Mouse (Mus musculus): Measurements from ENCODE around the gene Nrip1. TPM values are rescaled to one million over a fixed set of nuclear protein-coding genes. Genes with fewer than 3 reads are reported as not detected.

Nrip1 gene
- total and polyA plus RNA-seq, 2 experiments from 2014 or later, result 34.8 to 40.9 TPM

GRCm38 (mm10) chr16:76281850-76282249 is 91.8 kb downstream of the Nrip1 start:
- Histone ChIP-seq H3K4me2 (ENCODE audit: low read depth) (no peak overlapping the region), H3K4me3 (ENCODE audit: low read depth, low read length) (no peak overlapping the region), H3K9me3 (ENCODE audit: low read length) (no peaks in the 10 kb centered on the region), H3K27me3 (ENCODE audit: insufficient read depth, low read length) (no peaks in the 10 kb centered on the region), H3K27ac (ENCODE audit: low read depth, low read length) (no peak overlapping the region), H3K36me3 (ENCODE audit: insufficient read depth) (no peaks in the 10 kb centered on the region), H3K4me1 (ENCODE audit: insufficient read depth) (no peaks in the 10 kb centered on the region), H3K9ac (no peak overlapping the region)
- ATAC-seq, result no peak
- DNase-seq, result no peak
- no peak for TF ChIP-seq CTCF (IDR thresholded peaks at IDR 0.05; ENCODE audit: low read depth)
- 85% methylated on average over 6 of the region's 6 CpGs for WGBS

- Histone ChIP-seq H3K27me3 (ENCODE audit: insufficient read depth, low read length) (no peaks in the 10 kb centered on the region), H3K9ac (no peak overlapping the region), H3K4me1 (ENCODE audit: insufficient read depth) (no peaks in the 10 kb centered on the region), H3K4me2 (ENCODE audit: low read depth) (no peak overlapping the region), H3K9me3 (ENCODE audit: low read length) (no peaks in the 10 kb centered on the region), H3K36me3 (ENCODE audit: insufficient read depth) (no peaks in the 10 kb centered on the region), H3K4me3 (ENCODE audit: low read depth, low read length) (no peak overlapping the region), H3K27ac (ENCODE audit: low read depth, low read length) (no peak overlapping the region)
- no peak for ATAC-seq
- no peak for TF ChIP-seq CTCF (IDR thresholded peaks at IDR 0.05; ENCODE audit: low read depth)
- 92% methylated on average over 8 of the region's 8 CpGs for WGBS
- DNase-seq, result no peak
These were observed 93.3 kb downstream of the Nrip1 start for GRCm38 (mm10) chr16:76280365-76280764.

GRCm38 (mm10) chr16:76276271-76276670 is 97.4 kb downstream of the Nrip1 start:
- 85% methylated on average over 3 of the region's 3 CpGs for WGBS
- no peak for DNase-seq
- no peak for TF ChIP-seq CTCF (IDR thresholded peaks at IDR 0.05; ENCODE audit: low read depth)
- no peak overlapping the region for H3K4me2 ChIP-seq (ENCODE audit: low read depth)
- no peaks in the 10 kb centered on the region for H3K27me3 ChIP-seq (ENCODE audit: insufficient read depth, low read length)
- no peak overlapping the region for H3K9ac ChIP-seq
- H3K27ac ChIP-seq (ENCODE audit: low read depth, low read length), result no peak overlapping the region
- H3K4me3 ChIP-seq (ENCODE audit: low read depth, low read length), result no peak overlapping the region
- ATAC-seq, result no peak
- H3K4me1 ChIP-seq (ENCODE audit: insufficient read depth), result no peaks in the 10 kb centered on the region
- H3K9me3 ChIP-seq (ENCODE audit: low read length), result no peaks in the 10 kb centered on the region
- H3K36me3 ChIP-seq (ENCODE audit: insufficient read depth), result no peaks in the 10 kb centered on the region

GRCm38 (mm10) chr16:76275584-76275983 is 98.0 kb downstream of the Nrip1 start:
- no peak overlapping the region for H3K9ac ChIP-seq
- no peaks in the 10 kb centered on the region for H3K36me3 ChIP-seq (ENCODE audit: insufficient read depth)
- ATAC-seq (no peak), DNase-seq (no peak)
- H3K4me3 ChIP-seq (ENCODE audit: low read depth, low read length), result no peak overlapping the region
- H3K27me3 ChIP-seq (ENCODE audit: insufficient read depth, low read length), result no peaks in the 10 kb centered on the region
- WGBS, result 87% methylated on average over 3 of the region's 3 CpGs
- H3K4me1 ChIP-seq (ENCODE audit: insufficient read depth), result no peaks in the 10 kb centered on the region
- H3K9me3 ChIP-seq (ENCODE audit: low read length), result no peaks in the 10 kb centered on the region
- no peak overlapping the region for H3K27ac ChIP-seq (ENCODE audit: low read depth, low read length)
- no peak for TF ChIP-seq CTCF (IDR thresholded peaks at IDR 0.05; ENCODE audit: low read depth)
- H3K4me2 ChIP-seq (ENCODE audit: low read depth), result no peak overlapping the region

- Histone ChIP-seq H3K4me3 (ENCODE audit: low read depth, low read length) (no peak overlapping the region), H3K9ac (no peak overlapping the region), H3K36me3 (ENCODE audit: insufficient read depth) (no peaks in the 10 kb centered on the region), H3K9me3 (ENCODE audit: low read length) (no peaks in the 10 kb centered on the region), H3K27me3 (ENCODE audit: insufficient read depth, low read length) (no peaks in the 10 kb centered on the region), H3K27ac (ENCODE audit: low read depth, low read length) (no peak overlapping the region), H3K4me1 (ENCODE audit: insufficient read depth) (no peaks in the 10 kb centered on the region), H3K4me2 (ENCODE audit: low read depth) (no peak overlapping the region)
- DNase-seq (no peak), ATAC-seq (no peak)
- no peak for TF ChIP-seq CTCF (IDR thresholded peaks at IDR 0.05; ENCODE audit: low read depth)
- 80% methylated on average over 7 of the region's 7 CpGs for WGBS
These were observed 98.5 kb downstream of the Nrip1 start for GRCm38 (mm10) chr16:76275166-76275565.

- no peak for TF ChIP-seq CTCF (IDR thresholded peaks at IDR 0.05; ENCODE audit: low read depth)
- WGBS, result 86% methylated on average over 9 of the region's 9 CpGs
These were observed 106.9 kb downstream of the Nrip1 start for GRCm38 (mm10) chr16:76266635-76267268.

GRCm38 (mm10) chr16:76265874-76266273 is 107.8 kb downstream of the Nrip1 start:
- TF ChIP-seq CTCF (IDR thresholded peaks at IDR 0.05; ENCODE audit: low read depth), result no peak
- no peak overlapping the region for H3K9ac ChIP-seq
- no peak overlapping the region for H3K4me3 ChIP-seq (ENCODE audit: low read depth, low read length)
- H3K27ac ChIP-seq (ENCODE audit: low read depth, low read length), result no peak overlapping the region
- H3K36me3 ChIP-seq (ENCODE audit: insufficient read depth), result no peaks in the 10 kb centered on the region
- H3K27me3 ChIP-seq (ENCODE audit: insufficient read depth, low read length), result no peaks in the 10 kb centered on the region
- no peak for ATAC-seq
- no peak overlapping the region for H3K4me2 ChIP-seq (ENCODE audit: low read depth)
- H3K9me3 ChIP-seq (ENCODE audit: low read length), result no peaks in the 10 kb centered on the region
- no peaks in the 10 kb centered on the region for H3K4me1 ChIP-seq (ENCODE audit: insufficient read depth)
- WGBS, result 10% methylated on average over 2 of the region's 2 CpGs
- no peak for DNase-seq

More at GRCm38 (mm10) chr16:76266635-76267268, 106.9 kb downstream of the Nrip1 start:
- H3K9ac ChIP-seq, result no peak overlapping the region
- no peak overlapping the region for H3K4me2 ChIP-seq (ENCODE audit: low read depth)
- no peaks in the 10 kb centered on the region for H3K36me3 ChIP-seq (ENCODE audit: insufficient read depth)
- ATAC-seq (no peak), DNase-seq (no peak)
- no peaks in the 10 kb centered on the region for H3K4me1 ChIP-seq (ENCODE audit: insufficient read depth)
- H3K9me3 ChIP-seq (ENCODE audit: low read length), result no peaks in the 10 kb centered on the region
- no peaks in the 10 kb centered on the region for H3K27me3 ChIP-seq (ENCODE audit: insufficient read depth, low read length)
- H3K4me3 ChIP-seq (ENCODE audit: low read depth, low read length), result no peak overlapping the region
- H3K27ac ChIP-seq (ENCODE audit: low read depth, low read length), result no peak overlapping the region
